Mouse (Mus musculus) intestine, postnatal 0 days (tissue): ENCODE data around the gene Gpc6. TPM values are rescaled to one million over a fixed set of nuclear protein-coding genes. Genes with fewer than 3 reads are reported as not detected.

Experiments used
- ATAC-seq: fragments of 200-750 bp; cut with Nextera tagmentation; 2 replicates; pipeline ENCODE4 v1.8.0; 2017; ENCODE audit warnings: mild to moderate bottlenecking, moderate TSS enrichment, moderate library complexity
- H3K27ac ChIP-seq: fragments of 300-500 bp; sonication (generic); 2 replicates; pipeline ENCODE4 v1.5.1; 2014; ENCODE audit warnings: mild to moderate bottlenecking, low read depth, low read length, moderate library complexity
- H3K27me3 ChIP-seq: fragments of 300-500 bp; sonication (generic); replicated peaks from 2 replicates; pipeline ENCODE4 v1.6.1; 2014; ENCODE audit warnings: low read length, mixed read lengths; ENCODE audit not compliant: control insufficient read depth, insufficient read depth
- H3K36me3 ChIP-seq: fragments of 300-500 bp; sonication (generic); 2 replicates; pipeline ENCODE4 v1.6.1; 2014; ENCODE audit warnings: mild to moderate bottlenecking, moderate library complexity; ENCODE audit not compliant: control insufficient read depth, insufficient read depth
- H3K4me1 ChIP-seq: fragments of 300-500 bp; sonication (generic); replicated peaks from 2 replicates; pipeline ENCODE4 v1.6.1; 2014; ENCODE audit warnings: antibody characterized with exemption, low read length, mixed read lengths; ENCODE audit not compliant: control insufficient read depth, insufficient read depth
- H3K4me2 ChIP-seq: fragments of 300-500 bp; sonication (generic); replicated peaks from 2 replicates; pipeline ENCODE4 v1.6.1; 2014; ENCODE audit warnings: low read depth, mild to moderate bottlenecking, moderate library complexity
- H3K4me3 ChIP-seq: fragments of 300-500 bp; sonication (generic); 2 replicates; pipeline ENCODE4 v1.5.1; 2014; ENCODE audit warnings: low read depth, low read length
- H3K9ac ChIP-seq: fragments of 300-500 bp; sonication (generic); 2 replicates; pipeline ENCODE4 v1.6.1; 2014; ENCODE audit warnings: mild to moderate bottlenecking, low read depth, low read length
- H3K9me3 ChIP-seq: fragments of 300-500 bp; sonication (generic); 2 replicates; pipeline ENCODE4 v1.6.1; 2016; ENCODE audit warnings: mixed run types; ENCODE audit not compliant: control insufficient read depth
- CTCF ChIP-seq: sonication (generic); IDR thresholded peaks from 2 replicates; pipeline ENCODE4 v1.5.1; 2016; ENCODE audit warnings: low read depth, mild to moderate bottlenecking, control low read depth, antibody characterized with exemption, moderate library complexity
- WGBS: fragments of 180-500 bp; shearing (Covaris S2); extraction: QIAGEN DNeasy Blood & Tissue Kit; methylation state at CpG from one replicate; pipeline ENCODE4 v1.1.7; 2014; 5-methylcytosine and 5-hydroxymethylcytosine counted together
- polyA plus RNA-seq: library from polyadenylated mRNA; unstranded; fragments of >200 nt; fragmentation: Nextera tagmentation; extraction: Ambion mirVana; gene quantifications from 2 replicates; pipeline ENCODE4 v1.2.1, GENCODE M21; 2015

Gene Gpc6
- polyA plus RNA-seq, 1 experiment from 2014 or later, result 6.6 TPM

DNA sequence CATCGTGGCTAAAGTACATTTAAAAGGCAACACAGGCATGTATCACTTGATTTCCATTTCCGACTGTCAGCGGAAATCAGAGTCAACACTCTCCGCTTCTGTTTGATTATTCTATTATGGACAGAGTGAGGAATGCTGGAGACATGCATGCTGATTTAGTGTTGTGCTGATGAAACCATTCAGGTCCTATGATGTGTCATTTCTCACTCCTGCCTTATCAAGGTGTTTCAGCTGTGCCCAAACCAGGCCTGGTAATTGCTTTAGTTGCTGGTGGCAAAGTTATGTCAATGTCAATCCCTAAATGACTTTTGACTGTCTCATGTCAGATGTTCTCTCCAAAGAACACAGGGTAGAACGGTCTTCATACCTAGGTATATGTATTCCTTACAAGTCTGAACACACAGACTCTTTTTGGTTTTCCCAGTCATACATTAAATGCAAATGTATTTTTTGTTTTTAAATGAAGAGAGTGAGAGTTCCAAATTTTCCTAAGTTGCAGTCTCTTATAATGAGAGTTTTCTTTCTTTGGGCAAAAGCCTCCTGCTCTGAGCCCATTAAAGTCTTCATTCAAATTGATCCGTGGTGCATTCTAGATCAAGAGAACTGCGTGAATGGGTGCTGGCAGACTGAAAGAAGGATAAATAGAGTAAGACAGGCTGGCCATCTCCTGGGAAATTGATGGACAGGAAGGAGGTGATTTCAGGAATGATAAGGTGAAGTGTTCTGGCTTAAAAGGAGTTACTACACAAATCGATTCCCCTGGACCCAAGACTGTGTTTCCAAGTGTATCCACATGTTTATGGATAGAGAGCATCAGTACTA, 379.0 kb downstream of the Gpc6 start:
- Histone ChIP-seq H3K27me3 (no peaks in the 10 kb centered on the region), H3K4me1 (no peaks in the 10 kb centered on the region), H3K9me3 (no peaks in the 10 kb centered on the region), H3K4me2 (no peak overlapping the region), H3K36me3 (no peaks in the 10 kb centered on the region), H3K9ac (no peak overlapping the region), H3K27ac (no peak overlapping the region), H3K4me3 (no peak overlapping the region)
- no peak for ATAC-seq
- no peak for TF ChIP-seq CTCF
- WGBS, result 86% methylated on average over 8 of the region's 8 CpGs

- WGBS, result 83% methylated on average over 2 of the region's 2 CpGs
- no peak for ATAC-seq
Observed at GRCm38 (mm10) chr14:117304723-117305010, 379.6 kb downstream of the Gpc6 start.

GRCm38 (mm10) chr14:117309997-117310520, 384.9 kb downstream of the Gpc6 start:
- H3K9ac ChIP-seq, result no peak overlapping the region
- no peak overlapping the region for H3K4me3 ChIP-seq
- H3K4me1 ChIP-seq, result no peaks in the 10 kb centered on the region
- no peak overlapping the region for H3K27ac ChIP-seq
- ATAC-seq, result no peak
- 92% methylated on average over 3 of the region's 3 CpGs for WGBS
- no peaks in the 10 kb centered on the region for H3K9me3 ChIP-seq
- no peaks in the 10 kb centered on the region for H3K36me3 ChIP-seq
- no peaks in the 10 kb centered on the region for H3K27me3 ChIP-seq
- no peak overlapping the region for H3K4me2 ChIP-seq
- no peak for TF ChIP-seq CTCF

More at GRCm38 (mm10) chr14:117304723-117305010, 379.6 kb downstream of the Gpc6 start:
- Histone ChIP-seq H3K4me1 (no peaks in the 10 kb centered on the region), H3K27me3 (no peaks in the 10 kb centered on the region), H3K36me3 (no peaks in the 10 kb centered on the region), H3K9ac (no peak overlapping the region), H3K4me2 (no peak overlapping the region), H3K4me3 (no peak overlapping the region), H3K27ac (no peak overlapping the region), H3K9me3 (no peaks in the 10 kb centered on the region)
- no peak for TF ChIP-seq CTCF

DNA sequence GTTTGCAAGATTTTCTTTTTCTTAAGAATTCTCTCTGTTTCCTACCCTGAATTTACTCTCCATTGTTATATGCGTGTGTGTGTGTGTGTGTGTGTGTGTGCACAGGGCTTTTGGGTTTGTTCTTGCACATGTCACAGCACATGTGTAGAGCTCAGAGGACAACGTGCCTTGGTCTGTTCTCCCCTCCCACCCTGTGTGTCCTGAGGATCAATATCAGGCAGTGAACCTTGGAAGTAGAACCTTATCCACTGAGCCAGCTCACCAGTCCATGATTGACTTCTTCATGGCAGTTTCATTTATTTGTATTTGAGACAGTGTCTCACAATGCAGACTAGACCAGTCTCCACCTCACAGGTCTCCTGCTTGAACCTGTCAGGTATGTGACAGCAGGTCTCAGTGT, 399.1 kb downstream of the Gpc6 start:
- H3K4me1 ChIP-seq, result no peaks in the 10 kb centered on the region
- H3K4me2 ChIP-seq, result no peak overlapping the region
- 81% methylated on average over 2 of the region's 2 CpGs for WGBS
- H3K27ac ChIP-seq, result no peak overlapping the region
- H3K9ac ChIP-seq, result no peak overlapping the region
- H3K36me3 ChIP-seq, result no peaks in the 10 kb centered on the region
- no peaks in the 10 kb centered on the region for H3K27me3 ChIP-seq
- ATAC-seq, result no peak
- TF ChIP-seq CTCF, result no peak
- no peaks in the 10 kb centered on the region for H3K9me3 ChIP-seq
- H3K4me3 ChIP-seq, result no peak overlapping the region

- TF ChIP-seq CTCF, result no peak
- no peak for ATAC-seq
- 73% methylated on average over 1 of the region's 1 CpGs for WGBS
- no peaks in the 10 kb centered on the region for H3K27me3 ChIP-seq
- no peaks in the 10 kb centered on the region for H3K9me3 ChIP-seq
- no peaks in the 10 kb centered on the region for H3K36me3 ChIP-seq
- H3K4me3 ChIP-seq, result no peak overlapping the region
- H3K9ac ChIP-seq, result no peak overlapping the region
- no peak overlapping the region for H3K4me2 ChIP-seq
- H3K27ac ChIP-seq, result no peak overlapping the region
- H3K4me1 ChIP-seq, result no peaks in the 10 kb centered on the region
Observed at GRCm38 (mm10) chr14:117332256-117332655, 407.1 kb downstream of the Gpc6 start.

DNA sequence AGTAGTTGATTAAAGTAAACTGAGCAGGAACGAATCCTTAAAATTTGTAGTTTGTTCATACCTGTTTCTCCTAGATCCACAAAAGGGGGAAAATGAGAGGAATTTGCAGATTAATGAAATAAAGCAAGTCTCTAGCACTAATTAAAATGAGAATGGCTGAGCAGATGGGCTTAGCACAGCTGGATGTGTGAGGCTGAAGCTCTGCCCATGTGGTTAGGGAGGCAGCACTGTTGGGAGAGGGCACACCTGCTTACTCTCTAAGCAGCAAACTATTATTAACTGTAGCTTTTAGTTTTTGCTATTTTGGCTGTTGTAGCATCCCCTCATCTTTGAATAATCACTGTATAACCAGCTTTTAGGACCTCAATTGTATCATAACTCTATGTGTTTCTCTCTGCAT, 412.2 kb downstream of the Gpc6 start:
- H3K9ac ChIP-seq, result no peak overlapping the region
- H3K27ac ChIP-seq, result no peak overlapping the region
- TF ChIP-seq CTCF, result no peak
- H3K9me3 ChIP-seq, result no peaks in the 10 kb centered on the region
- H3K27me3 ChIP-seq, result no peaks in the 10 kb centered on the region
- no peak overlapping the region for H3K4me2 ChIP-seq
- ATAC-seq, result no peak
- no peaks in the 10 kb centered on the region for H3K36me3 ChIP-seq
- WGBS, result 84% methylated on average over 1 of the region's 1 CpGs
- no peak overlapping the region for H3K4me3 ChIP-seq
- H3K4me1 ChIP-seq, result no peaks in the 10 kb centered on the region
